Mouse (Mus musculus) cerebellum, postnatal 4 days (tissue): ENCODE measurements at regions not wholly inside any gene's neighbourhood (a gene's known extent, or its start where the extent isn't known, plus 50 kb on each side); places are given as distances from the start of the nearest gene placed in this dataset.
A peak's percentile ranks its signal among the peaks of the same experiment; 100 is the strongest.

ENCODE experiments used
- DNase-seq, 2 experiments: peaks; one replicate each; pipeline ENCODE4 v3.0.0; 2022; ENCODE audit warnings: low spot score in 2 of 2, mixed read lengths in 1 of 2

- no peak for DNase-seq
Observed at GRCm38 (mm10) chr7:118042914-118043313, 73.1 kb downstream of the Rps15a start.

GRCm38 (mm10) chr7:118039862-118040261, 76.1 kb downstream of the Rps15a start:
- no peak for DNase-seq

GRCm38 (mm10) chr7:118037062-118037461, 78.9 kb downstream of the Rps15a start:
- no peak for DNase-seq

- DNase-seq = peak in 1 of 2 experiments; percentile 17
Observed at GRCm38 (mm10) chr7:118026106-118026526, 89.9 kb downstream of the Rps15a start.

GRCm38 (mm10) chr7:118004620-118005019, 111.4 kb downstream of the Rps15a start:
- no peak for DNase-seq

GRCm38 (mm10) chr7:118001881-118002280, 114.1 kb downstream of the Rps15a start:
- DNase-seq = no peak

GRCm38 (mm10) chr7:118001121-118001520, 114.9 kb downstream of the Rps15a start:
- DNase-seq = no peak

GRCm38 (mm10) chr7:117982177-117982576, 133.8 kb downstream of the Rps15a start:
- no peak for DNase-seq

- DNase-seq = no peak
Observed at GRCm38 (mm10) chr7:117971176-117971575, 144.8 kb downstream of the Rps15a start.

- DNase-seq = no peak
Observed at GRCm38 (mm10) chr7:117943435-117943834, 172.6 kb downstream of the Rps15a start.

GRCm38 (mm10) chr7:117939618-117940017, 176.4 kb downstream of the Rps15a start:
- DNase-seq = no peak

- no peak for DNase-seq
Observed at GRCm38 (mm10) chr7:117934908-117935307, 181.1 kb downstream of the Rps15a start.

- no peak for DNase-seq
Observed at GRCm38 (mm10) chr7:117931234-117931895, 184.6 kb downstream of the Rps15a start.

GRCm38 (mm10) chr7:117930392-117930791, 185.6 kb downstream of the Rps15a start:
- no peak for DNase-seq

GRCm38 (mm10) chr7:117926396-117926795, 189.6 kb downstream of the Rps15a start:
- DNase-seq = no peak

- DNase-seq = no peak
Observed at GRCm38 (mm10) chr7:117922270-117922669, 193.7 kb downstream of the Rps15a start.

GRCm38 (mm10) chr7:117918206-117918995, 197.6 kb downstream of the Rps15a start:
- no peak for DNase-seq

- no peak for DNase-seq
Observed at GRCm38 (mm10) chr7:117916915-117917314, 199.1 kb downstream of the Rps15a start.

- DNase-seq = no peak
Observed at GRCm38 (mm10) chr7:117912453-117912852, 203.5 kb downstream of the Rps15a start.

GRCm38 (mm10) chr7:117911062-117911461, 204.9 kb downstream of the Rps15a start:
- DNase-seq = no peak

- peak in 1 of 2 experiments; percentile 50 for DNase-seq
Observed at GRCm38 (mm10) chr7:117896528-117896927, 219.5 kb downstream of the Rps15a start.

- no peak for DNase-seq
Observed at GRCm38 (mm10) chr7:117887288-117887687, 228.7 kb downstream of the Rps15a start.

- DNase-seq = peak; percentile 80 to 87
Observed at GRCm38 (mm10) chr7:117882803-117883202, 233.2 kb downstream of the Rps15a start.
